Mouse (Mus musculus): ENCODE measurements at regions not wholly inside any gene's neighbourhood (a gene's known extent, or its start where the extent isn't known, plus 50 kb on each side); places are given as distances from the start of the nearest gene placed in this dataset.
"Not testable (repeated sequence)": the region's sequence is repeated elsewhere in the genome, so short reads cannot be mapped to it uniquely, and the experiment has no call there.

DNA sequence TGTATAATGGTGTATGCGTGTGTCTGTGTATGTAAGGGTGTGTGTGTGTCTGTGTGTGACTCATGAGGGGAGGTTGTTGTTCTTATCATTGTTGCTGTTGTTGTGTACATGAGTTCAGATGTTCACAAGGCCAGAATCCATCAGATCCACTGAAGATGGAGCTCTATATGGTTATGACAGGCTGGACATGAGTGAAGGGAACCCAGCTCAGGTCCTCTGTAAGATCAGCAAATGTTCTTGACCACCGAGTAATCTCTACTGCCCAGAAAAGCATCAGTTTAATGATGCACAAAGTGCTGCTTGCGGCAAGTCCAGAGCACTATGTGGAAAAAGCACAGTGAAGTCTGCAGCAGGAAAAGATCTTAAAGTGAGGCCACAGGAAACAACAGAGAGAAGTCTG, 77.5 kb downstream of the Gm15319 start:
- H3K4me1 ChIP-seq (ENCODE audit: control insufficient read depth, insufficient read depth, low read length); H3K27ac ChIP-seq (ENCODE audit: low read length); ATAC-seq; H3K27me3 ChIP-seq (ENCODE audit: control insufficient read depth, insufficient read depth, low read depth, low read length); H3K4me2 ChIP-seq (ENCODE audit: low read length); H3K9ac ChIP-seq (ENCODE audit: low read depth, low read length); H3K36me3 ChIP-seq (ENCODE audit: control insufficient read depth, insufficient read depth, low read length); H3K4me3 ChIP-seq (ENCODE audit: low read depth, low read length); H3K9me3 ChIP-seq (replicated peaks; ENCODE audit: control insufficient read depth, low read length, poor library complexity, severe bottlenecking): not testable (repeated sequence)
- WGBS: 98% methylated on average over 2 of the region's 3 CpGs

DNA sequence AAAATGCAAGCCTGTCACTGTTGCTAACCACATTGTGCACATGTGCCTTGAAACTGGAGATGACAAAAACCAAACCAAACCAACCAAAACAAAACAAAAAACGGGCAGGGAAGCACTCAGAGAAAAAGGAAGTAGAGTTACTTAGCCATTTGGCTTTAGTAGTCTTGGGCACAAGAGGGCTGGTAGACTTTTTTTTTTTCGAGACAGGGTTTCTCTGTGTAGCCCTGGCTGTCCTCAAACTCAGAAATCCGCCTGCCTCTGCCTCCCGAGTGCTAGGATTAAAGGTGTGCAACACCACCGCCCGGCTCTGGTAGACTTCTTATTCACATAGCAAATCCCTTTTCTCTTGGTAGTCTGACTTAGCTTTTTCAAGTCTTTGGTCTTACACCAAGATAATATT, 78.2 kb downstream of the Gm15319 start:
- H3K36me3 ChIP-seq (ENCODE audit: control insufficient read depth, insufficient read depth, low read length); H3K9me3 ChIP-seq (replicated peaks; ENCODE audit: control insufficient read depth, low read length, poor library complexity, severe bottlenecking); H3K4me1 ChIP-seq (ENCODE audit: control insufficient read depth, insufficient read depth, low read length); H3K9ac ChIP-seq (ENCODE audit: low read depth, low read length); H3K4me3 ChIP-seq (ENCODE audit: low read depth, low read length); H3K4me2 ChIP-seq (ENCODE audit: low read length); ATAC-seq; H3K27ac ChIP-seq (ENCODE audit: low read length); H3K27me3 ChIP-seq (ENCODE audit: control insufficient read depth, insufficient read depth, low read depth, low read length): not testable (repeated sequence)
- WGBS: 82% methylated on average over 3 of the region's 6 CpGs

DNA sequence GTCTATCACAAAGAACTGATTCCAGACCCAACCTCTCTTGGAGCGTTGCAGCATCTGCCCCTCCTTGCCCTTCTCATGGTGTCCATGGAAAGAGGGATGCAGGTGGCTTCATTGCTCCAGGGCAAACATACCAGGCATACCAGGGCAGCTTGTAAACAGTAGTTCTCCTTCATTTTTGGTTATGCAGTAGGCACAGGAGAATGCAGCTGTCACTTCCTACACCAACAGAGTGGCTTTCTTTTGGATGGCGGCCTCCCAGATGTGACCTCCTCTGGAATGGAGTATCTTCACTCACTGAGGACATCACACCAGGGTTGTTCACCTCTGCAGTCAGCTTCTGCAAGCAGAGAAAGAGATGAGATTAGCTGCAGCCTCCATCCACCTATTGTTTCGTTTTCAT, 79.9 kb downstream of the Gm15319 start:
- H3K9ac ChIP-seq (ENCODE audit: low read depth, low read length); ATAC-seq; H3K4me2 ChIP-seq (ENCODE audit: low read length); H3K4me3 ChIP-seq (ENCODE audit: low read depth, low read length); H3K4me1 ChIP-seq (ENCODE audit: control insufficient read depth, insufficient read depth, low read length); H3K36me3 ChIP-seq (ENCODE audit: control insufficient read depth, insufficient read depth, low read length); H3K27me3 ChIP-seq (ENCODE audit: control insufficient read depth, insufficient read depth, low read depth, low read length); H3K9me3 ChIP-seq (replicated peaks; ENCODE audit: control insufficient read depth, low read length, poor library complexity, severe bottlenecking); H3K27ac ChIP-seq (ENCODE audit: low read length): not testable (repeated sequence)
- WGBS: 100% methylated on average over 1 of the region's 3 CpGs

DNA sequence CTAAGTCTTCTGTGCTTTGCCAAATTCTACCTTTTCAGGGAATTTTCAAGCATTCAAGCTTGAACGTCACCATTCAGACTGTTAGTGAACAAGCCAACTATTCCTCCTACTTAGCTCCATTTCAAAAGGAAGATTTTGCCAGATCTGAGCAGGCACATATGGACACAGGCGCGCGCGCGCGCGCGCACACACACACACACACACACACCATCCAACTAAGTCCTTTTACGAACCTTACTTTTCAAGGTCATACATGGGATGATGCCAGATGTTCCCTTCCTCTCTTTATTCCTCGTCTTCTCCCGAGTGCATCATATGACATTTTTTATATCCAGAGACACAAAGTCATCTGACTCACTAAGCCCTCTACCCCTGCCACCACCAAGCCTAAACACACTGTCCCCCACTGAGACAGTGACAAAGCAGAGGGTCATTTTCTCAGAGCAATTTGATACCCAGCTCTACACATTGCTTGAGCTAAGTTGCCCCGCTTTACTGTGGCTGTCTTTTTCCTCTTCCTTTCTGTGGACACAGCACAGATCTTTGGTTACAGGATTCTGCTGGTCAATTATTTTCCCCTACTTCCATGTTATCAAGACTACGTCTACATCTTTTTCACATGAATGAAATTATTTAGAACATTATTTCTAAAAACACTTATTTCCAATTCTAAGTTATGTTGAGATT, 81.7 kb downstream of the Gm15319 start:
- not testable (repeated sequence) for H3K9ac ChIP-seq (ENCODE audit: low read depth, low read length); H3K9me3 ChIP-seq (replicated peaks; ENCODE audit: control insufficient read depth, low read length, poor library complexity, severe bottlenecking); H3K27me3 ChIP-seq (ENCODE audit: control insufficient read depth, insufficient read depth, low read depth, low read length); H3K4me1 ChIP-seq (ENCODE audit: control insufficient read depth, insufficient read depth, low read length); H3K4me2 ChIP-seq (ENCODE audit: low read length); H3K36me3 ChIP-seq (ENCODE audit: control insufficient read depth, insufficient read depth, low read length); ATAC-seq; H3K27ac ChIP-seq (ENCODE audit: low read length); H3K4me3 ChIP-seq (ENCODE audit: low read depth, low read length)
- WGBS: 94% methylated on average over 14 of the region's 14 CpGs

DNA sequence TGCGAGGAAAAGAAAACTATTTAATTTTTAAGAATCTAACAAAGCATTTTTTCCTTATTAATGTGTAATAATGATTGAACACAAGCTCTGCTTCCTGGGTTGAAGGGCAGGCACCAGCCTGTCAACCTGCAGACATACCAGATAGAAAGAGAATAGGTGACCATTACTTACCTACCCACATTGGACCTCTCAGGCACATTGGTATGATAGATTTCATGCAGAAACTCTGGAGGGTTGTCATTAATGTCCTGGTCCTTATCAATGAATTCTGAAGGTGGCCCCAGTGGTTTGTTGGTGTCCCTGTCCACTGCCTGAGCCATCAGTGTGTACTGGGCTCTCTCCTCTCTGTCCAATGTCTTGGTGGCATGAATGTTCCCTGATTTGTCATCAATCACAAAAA, 85.3 kb downstream of the Gm15319 start:
- not testable (repeated sequence) for H3K4me1 ChIP-seq (ENCODE audit: control insufficient read depth, insufficient read depth, low read length); H3K9ac ChIP-seq (ENCODE audit: low read depth, low read length); H3K36me3 ChIP-seq (ENCODE audit: control insufficient read depth, insufficient read depth, low read length); H3K4me3 ChIP-seq (ENCODE audit: low read depth, low read length); ATAC-seq; H3K9me3 ChIP-seq (replicated peaks; ENCODE audit: control insufficient read depth, low read length, poor library complexity, severe bottlenecking); H3K4me2 ChIP-seq (ENCODE audit: low read length); H3K27me3 ChIP-seq (ENCODE audit: control insufficient read depth, insufficient read depth, low read depth, low read length); H3K27ac ChIP-seq (ENCODE audit: low read length)
- WGBS: 80% methylated on average over 1 of the region's 1 CpGs

DNA sequence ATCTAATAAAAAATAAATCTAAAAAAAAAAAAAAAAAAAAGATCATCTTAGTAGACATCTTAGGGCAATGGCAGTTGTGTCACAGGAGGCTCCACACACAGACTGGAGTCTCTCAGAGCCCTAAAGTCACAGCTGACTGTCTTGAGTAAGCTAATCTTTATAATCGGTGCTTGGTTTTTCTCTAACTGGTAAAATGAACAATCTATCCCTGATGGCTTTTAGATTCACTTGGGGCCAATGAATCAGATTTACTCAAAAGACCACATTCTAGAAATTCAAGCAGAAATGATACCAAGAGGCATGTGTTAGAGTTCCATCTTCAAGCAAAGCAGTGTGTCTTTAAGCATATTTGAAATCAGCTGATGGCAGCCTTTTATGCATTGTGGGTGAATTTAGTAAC, 86.3 kb downstream of the Gm15319 start:
- H3K27me3 ChIP-seq (ENCODE audit: control insufficient read depth, insufficient read depth, low read depth, low read length); H3K4me2 ChIP-seq (ENCODE audit: low read length); ATAC-seq; H3K27ac ChIP-seq (ENCODE audit: low read length); H3K9me3 ChIP-seq (replicated peaks; ENCODE audit: control insufficient read depth, low read length, poor library complexity, severe bottlenecking); H3K4me1 ChIP-seq (ENCODE audit: control insufficient read depth, insufficient read depth, low read length); H3K36me3 ChIP-seq (ENCODE audit: control insufficient read depth, insufficient read depth, low read length); H3K4me3 ChIP-seq (ENCODE audit: low read depth, low read length); H3K9ac ChIP-seq (ENCODE audit: low read depth, low read length): not testable (repeated sequence)
- WGBS: 86% methylated on average over 1 of the region's 1 CpGs

DNA sequence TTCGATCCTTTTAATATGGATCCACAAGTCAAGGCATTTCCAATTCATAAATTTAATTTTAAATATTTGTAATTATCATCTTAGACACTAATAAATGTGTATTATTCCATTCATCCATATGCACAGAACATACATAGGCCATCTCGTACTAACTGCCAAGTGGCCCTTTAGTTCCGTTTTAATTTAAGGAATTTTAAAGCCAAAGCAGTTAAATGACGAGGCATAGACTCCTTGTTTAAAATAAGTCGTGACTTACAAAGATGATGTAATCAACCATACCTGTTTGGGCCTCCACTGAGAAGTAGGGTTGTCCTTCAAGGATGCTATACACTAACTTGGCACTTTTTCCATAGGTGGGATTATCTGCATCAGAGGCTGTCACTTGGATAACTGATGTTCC, 89.2 kb downstream of the Gm15319 start:
- not testable (repeated sequence) for H3K4me3 ChIP-seq (ENCODE audit: low read depth, low read length); H3K9ac ChIP-seq (ENCODE audit: low read depth, low read length); ATAC-seq; H3K4me1 ChIP-seq (ENCODE audit: control insufficient read depth, insufficient read depth, low read length); H3K36me3 ChIP-seq (ENCODE audit: control insufficient read depth, insufficient read depth, low read length); H3K4me2 ChIP-seq (ENCODE audit: low read length); H3K27ac ChIP-seq (ENCODE audit: low read length); H3K27me3 ChIP-seq (ENCODE audit: control insufficient read depth, insufficient read depth, low read depth, low read length); H3K9me3 ChIP-seq (replicated peaks; ENCODE audit: control insufficient read depth, low read length, poor library complexity, severe bottlenecking)
- WGBS: 84% methylated on average over 4 of the region's 5 CpGs

DNA sequence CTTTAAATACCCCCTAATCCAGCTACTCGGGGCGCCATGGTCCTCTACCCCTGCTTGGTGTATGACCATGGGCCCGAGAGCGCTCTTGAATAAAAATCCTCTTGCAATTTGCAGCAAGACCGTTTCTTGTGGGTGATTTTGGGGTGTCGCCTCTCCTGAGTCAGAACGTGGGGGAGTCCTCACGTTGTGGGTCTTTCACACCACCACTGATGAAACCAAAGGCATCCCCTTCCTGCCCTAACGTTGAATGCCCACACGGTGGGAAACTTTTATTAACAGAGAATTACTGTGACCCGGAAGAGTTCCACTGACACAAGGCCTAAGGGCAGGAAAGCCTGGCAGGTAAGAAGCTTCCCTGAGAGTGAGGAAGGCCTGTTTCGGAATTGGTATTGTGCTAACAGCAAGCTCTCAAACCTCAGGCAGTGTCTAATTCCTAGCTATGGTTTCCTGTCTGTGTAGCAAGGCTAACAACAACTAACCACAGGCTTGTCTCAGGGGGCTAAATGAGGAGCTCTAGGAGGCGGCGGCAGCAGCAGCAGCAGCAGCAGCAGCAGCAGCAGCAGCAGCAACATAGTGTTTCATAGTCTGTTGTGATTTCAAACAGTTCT, 95.4 kb downstream of the Gm15319 start:
- not testable (repeated sequence) for H3K4me2 ChIP-seq (ENCODE audit: low read length); H3K27ac ChIP-seq (ENCODE audit: low read length); H3K9me3 ChIP-seq (replicated peaks; ENCODE audit: control insufficient read depth, low read length, poor library complexity, severe bottlenecking); ATAC-seq; H3K27me3 ChIP-seq (ENCODE audit: control insufficient read depth, insufficient read depth, low read depth, low read length); H3K36me3 ChIP-seq (ENCODE audit: control insufficient read depth, insufficient read depth, low read length); H3K9ac ChIP-seq (ENCODE audit: low read depth, low read length); H3K4me3 ChIP-seq (ENCODE audit: low read depth, low read length); H3K4me1 ChIP-seq (ENCODE audit: control insufficient read depth, insufficient read depth, low read length)
- 89% methylated on average over 9 of the region's 14 CpGs for WGBS

DNA sequence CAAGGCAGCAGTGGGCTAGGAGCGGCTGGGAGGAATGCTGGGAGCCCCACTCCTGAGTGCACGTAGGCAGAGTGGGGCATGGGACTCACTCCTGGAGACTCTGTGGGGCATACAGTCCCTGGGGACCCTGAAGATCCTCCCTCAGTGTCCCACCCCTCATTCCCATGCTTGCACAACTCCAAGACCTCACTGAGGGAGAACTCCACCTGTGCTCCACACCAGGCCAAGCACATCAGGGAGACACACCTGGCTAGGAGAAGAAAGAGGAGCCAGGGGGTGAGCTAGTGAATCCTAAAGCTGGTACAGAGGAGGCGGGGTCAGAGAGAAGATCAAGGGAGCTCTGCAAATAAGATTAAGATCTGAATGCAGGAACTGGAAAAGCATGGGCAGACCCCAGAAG, 96.2 kb downstream of the Gm15319 start:
- H3K36me3 ChIP-seq (ENCODE audit: control insufficient read depth, insufficient read depth, low read length); H3K4me1 ChIP-seq (ENCODE audit: control insufficient read depth, insufficient read depth, low read length); H3K4me3 ChIP-seq (ENCODE audit: low read depth, low read length); H3K9me3 ChIP-seq (replicated peaks; ENCODE audit: control insufficient read depth, low read length, poor library complexity, severe bottlenecking); H3K27ac ChIP-seq (ENCODE audit: low read length); H3K27me3 ChIP-seq (ENCODE audit: control insufficient read depth, insufficient read depth, low read depth, low read length); H3K9ac ChIP-seq (ENCODE audit: low read depth, low read length); ATAC-seq; H3K4me2 ChIP-seq (ENCODE audit: low read length): not testable (repeated sequence)
- 81% methylated on average over 3 of the region's 3 CpGs for WGBS

All from midbrain, embryonic 16.5 days (tissue).